Mouse (Mus musculus) midbrain, embryonic 15.5 days (tissue): ENCODE results near the gene Dctn1. TPM values are rescaled to one million over a fixed set of nuclear protein-coding genes. Genes with fewer than 3 reads are reported as not detected.

Source experiments
- ATAC-seq: fragments of 200-750 bp; cut with Nextera tagmentation; replicated peaks from 2 replicates; pipeline ENCODE4 v1.8.0; 2017; ENCODE audit warnings: moderate TSS enrichment
- H3K27ac ChIP-seq: fragments of 300-500 bp; sonication (generic); 2 replicates; pipeline ENCODE4 v1.5.1; 2015; ENCODE audit warnings: mild to moderate bottlenecking, inconsistent platforms
- H3K27me3 ChIP-seq: fragments of 300-500 bp; sonication (generic); replicated peaks from 2 replicates; pipeline ENCODE4 v1.6.1; 2015; ENCODE audit warnings: inconsistent platforms
- H3K36me3 ChIP-seq: fragments of 300-500 bp; sonication (generic); replicated peaks from 2 replicates; pipeline ENCODE4 v1.6.1; 2015; ENCODE audit warnings: inconsistent platforms
- H3K4me1 ChIP-seq: fragments of 300-500 bp; sonication (generic); 2 replicates; pipeline ENCODE4 v1.6.1; 2015; ENCODE audit warnings: inconsistent platforms
- H3K4me2 ChIP-seq: fragments of 300-500 bp; sonication (generic); 2 replicates; pipeline ENCODE4 v1.6.1; 2015; ENCODE audit warnings: inconsistent platforms, mild to moderate bottlenecking, moderate library complexity
- H3K4me3 ChIP-seq: fragments of 300-500 bp; sonication (generic); 2 replicates; pipeline ENCODE4 v1.5.1; 2015; ENCODE audit warnings: mild to moderate bottlenecking, inconsistent platforms
- H3K9ac ChIP-seq: fragments of 300-500 bp; sonication (generic); 2 replicates; pipeline ENCODE4 v1.6.1; 2015; ENCODE audit warnings: mild to moderate bottlenecking, inconsistent platforms
- H3K9me3 ChIP-seq: fragments of 300-500 bp; sonication (generic); 2 replicates; pipeline ENCODE4 v1.6.1; 2016; ENCODE audit warnings: inconsistent platforms
- WGBS: fragments of 180-500 bp; shearing (Covaris S2); methylation state at CpG from one replicate; pipeline ENCODE4 v1.1.7; 2015; ENCODE audit warnings: mixed read lengths; 5-methylcytosine and 5-hydroxymethylcytosine counted together
- polyA plus RNA-seq: library from polyadenylated mRNA; unstranded; fragments of >200 nt; fragmentation: Nextera tagmentation; extraction: Ambion mirVana; gene quantifications from 2 replicates; pipeline ENCODE4 v1.2.1, GENCODE M21; 2015

The Dctn1 gene
- 162 TPM in 2 replicates for polyA plus RNA-seq

GRCm38 (mm10) chr6:83165607-83166242 lies at the start of gene Dctn1:
TSS of gene Dctn1 (plus strand) at chr6:83165920.
- ATAC-seq = peak; percentile 84
- peaks cover 62% of the 10 kb centered on the region for H3K4me1 ChIP-seq
- peak within 1 kb of the TSS; percentile 84 for H3K4me2 ChIP-seq
- H3K9me3 ChIP-seq = no peaks in the 10 kb centered on the region
- under 1% methylated on average over 57 of the region's 58 CpGs for WGBS
- peak within 1 kb of the TSS; percentile 94 for H3K27ac ChIP-seq
- peak within 1 kb of the TSS; percentile 82 for H3K9ac ChIP-seq
- no peaks in the 10 kb centered on the region for H3K36me3 ChIP-seq
- peaks cover 23% of the 10 kb centered on the region for H3K27me3 ChIP-seq
- peak within 1 kb of the TSS; percentile 65 for H3K4me3 ChIP-seq

GRCm38 (mm10) chr6:83116373-83117164 lies 49.2 kb upstream of the Dctn1 start:
- no peak for ATAC-seq
- Histone ChIP-seq H3K27ac (no peak overlapping the region), H3K4me1 (peaks cover 51% of the 10 kb centered on the region), H3K27me3 (no peaks in the 10 kb centered on the region), H3K4me3 (peak overlapping the region; percentile 90), H3K36me3 (peaks cover 6% of the 10 kb centered on the region; the same call in 1 of the 2 replicates), H3K9me3 (no peaks in the 10 kb centered on the region), H3K4me2 (peak overlapping the region; percentile 97), H3K9ac (peak overlapping the region; percentile 84)
- 81% methylated on average over 11 of the region's 11 CpGs for WGBS

GRCm38 (mm10) chr6:83117165-83117438 lies 48.6 kb upstream of the Dctn1 start:
- WGBS = 83% methylated on average over 4 of the region's 4 CpGs
- Histone ChIP-seq H3K9ac (no peak overlapping the region), H3K36me3 (peaks cover 6% of the 10 kb centered on the region; the same call in 1 of the 2 replicates), H3K9me3 (no peaks in the 10 kb centered on the region), H3K4me1 (peaks cover 56% of the 10 kb centered on the region), H3K4me3 (peak overlapping the region; percentile 90; the same call in 1 of the 2 replicates), H3K4me2 (peak overlapping the region; percentile 97; the same call in 1 of the 2 replicates), H3K27me3 (no peaks in the 10 kb centered on the region), H3K27ac (no peak overlapping the region)
- ATAC-seq = no peak

GRCm38 (mm10) chr6:83117616-83118015 lies 48.1 kb upstream of the Dctn1 start:
- no peak for ATAC-seq
- no peak overlapping the region for H3K4me2 ChIP-seq
- H3K27ac ChIP-seq = no peak overlapping the region
- WGBS = 94% methylated on average over 13 of the region's 13 CpGs
- peaks cover 6% of the 10 kb centered on the region; the same call in 1 of the 2 replicates for H3K36me3 ChIP-seq
- H3K9ac ChIP-seq = no peak overlapping the region
- peaks cover 61% of the 10 kb centered on the region for H3K4me1 ChIP-seq
- no peaks in the 10 kb centered on the region for H3K27me3 ChIP-seq
- H3K4me3 ChIP-seq = no peak overlapping the region
- no peaks in the 10 kb centered on the region for H3K9me3 ChIP-seq

GRCm38 (mm10) chr6:83118369-83118768 lies 47.4 kb upstream of the Dctn1 start:
- ATAC-seq = no peak
- 88% methylated on average over 11 of the region's 11 CpGs for WGBS

GRCm38 (mm10) chr6:83118825-83119733 lies 46.6 kb upstream of the Dctn1 start:
- ATAC-seq = no peak
- H3K4me1 ChIP-seq = peaks cover 71% of the 10 kb centered on the region
- peak overlapping the region; percentile 86; the same call in 1 of the 2 replicates for H3K4me2 ChIP-seq
- H3K9ac ChIP-seq = no peak overlapping the region
- no peak overlapping the region for H3K27ac ChIP-seq
- 83% methylated on average over 14 of the region's 14 CpGs for WGBS
- H3K9me3 ChIP-seq = no peaks in the 10 kb centered on the region
- no peak overlapping the region for H3K4me3 ChIP-seq
- H3K27me3 ChIP-seq = no peaks in the 10 kb centered on the region
- peaks cover 6% of the 10 kb centered on the region; the same call in 1 of the 2 replicates for H3K36me3 ChIP-seq

More at GRCm38 (mm10) chr6:83118369-83118768, 47.4 kb upstream of the Dctn1 start:
- no peak overlapping the region for H3K4me3 ChIP-seq
- no peaks in the 10 kb centered on the region for H3K27me3 ChIP-seq
- no peak overlapping the region for H3K27ac ChIP-seq
- H3K4me2 ChIP-seq = no peak overlapping the region
- no peaks in the 10 kb centered on the region for H3K9me3 ChIP-seq
- H3K9ac ChIP-seq = no peak overlapping the region
- peaks cover 67% of the 10 kb centered on the region for H3K4me1 ChIP-seq
- H3K36me3 ChIP-seq = peaks cover 6% of the 10 kb centered on the region; the same call in 1 of the 2 replicates

- Histone ChIP-seq H3K9ac (peak overlapping the region; percentile 78; the same call in 1 of the 2 replicates), H3K9me3 (no peaks in the 10 kb centered on the region), H3K27me3 (no peaks in the 10 kb centered on the region), H3K4me2 (peak overlapping the region; percentile 86), H3K4me1 (peaks cover 73% of the 10 kb centered on the region), H3K36me3 (peaks cover 6% of the 10 kb centered on the region; the same call in 1 of the 2 replicates), H3K27ac (peak overlapping the region; percentile 1; the same call in 1 of the 2 replicates), H3K4me3 (peak overlapping the region; percentile 63)
- no peak for ATAC-seq
- WGBS = 54% methylated on average over 7 of the region's 7 CpGs
Measured at GRCm38 (mm10) chr6:83119734-83120051, 46.0 kb upstream of the Dctn1 start.

- H3K4me1 ChIP-seq = peaks cover 71% of the 10 kb centered on the region
- peaks cover 6% of the 10 kb centered on the region; the same call in 1 of the 2 replicates for H3K36me3 ChIP-seq
- WGBS = under 1% methylated on average over 38 of the region's 38 CpGs
- H3K4me3 ChIP-seq = peak within 1 kb of the TSS; percentile 63
- peak within 1 kb of the TSS; percentile 93 for H3K27ac ChIP-seq
- ATAC-seq = peak; percentile 95
- no peaks in the 10 kb centered on the region for H3K9me3 ChIP-seq
- peak within 1 kb of the TSS; percentile 78 for H3K9ac ChIP-seq
- peak within 1 kb of the TSS; percentile 94 for H3K4me2 ChIP-seq
- H3K27me3 ChIP-seq = no peaks in the 10 kb centered on the region
Measured at GRCm38 (mm10) chr6:83120930-83121862, 44.5 kb upstream of the Dctn1 start, which contains the start of gene Wbp1. TSS of gene Wbp1 (minus strand) at chr6:83121559.

- peak overlapping the region; percentile 93 for H3K27ac ChIP-seq
- H3K4me2 ChIP-seq = peak overlapping the region; percentile 94
- no peaks in the 10 kb centered on the region for H3K9me3 ChIP-seq
- peaks cover 6% of the 10 kb centered on the region; the same call in 1 of the 2 replicates for H3K36me3 ChIP-seq
- H3K9ac ChIP-seq = peak overlapping the region; percentile 69
- peaks cover 62% of the 10 kb centered on the region for H3K4me1 ChIP-seq
- no peaks in the 10 kb centered on the region for H3K27me3 ChIP-seq
- H3K4me3 ChIP-seq = peak overlapping the region; percentile 63
- ATAC-seq = peak; percentile 5
- WGBS = under 1% methylated on average over 52 of the region's 52 CpGs
Measured at GRCm38 (mm10) chr6:83121863-83122710, 43.6 kb upstream of the Dctn1 start.

GRCm38 (mm10) chr6:83122961-83123360 lies 42.8 kb upstream of the Dctn1 start:
- 0 out of 2 replicates have a peak, but pooled peaks cover 2% of the 10 kb centered on the region for H3K36me3 ChIP-seq
- H3K4me3 ChIP-seq = no peak overlapping the region
- no peak overlapping the region for H3K9ac ChIP-seq
- no peaks in the 10 kb centered on the region for H3K27me3 ChIP-seq
- no peaks in the 10 kb centered on the region for H3K9me3 ChIP-seq
- ATAC-seq = no peak
- WGBS = 78% methylated on average over 5 of the region's 5 CpGs
- peak overlapping the region; percentile 94 for H3K4me2 ChIP-seq
- no peak overlapping the region for H3K27ac ChIP-seq
- H3K4me1 ChIP-seq = peaks cover 55% of the 10 kb centered on the region
